Mouse (Mus musculus): ENCODE results near the gene Meis3. TPM values are rescaled to one million over a fixed set of nuclear protein-coding genes. Genes with fewer than 3 reads are reported as not detected.

Meis3 gene
- polyA plus RNA-seq, 1 experiment from 2014 or later: 15.0 TPM

- WGBS (ENCODE audit: missing documents): 29% methylated on average over 8 of the region's 8 CpGs
- no peak overlapping the region for H3K4me3 ChIP-seq (ENCODE audit: inconsistent target)
- H3K79me2 ChIP-seq (ENCODE audit: inconsistent target): no peaks in the 10 kb centered on the region
- H3K27ac ChIP-seq: no peak overlapping the region
- no peaks in the 10 kb centered on the region for H3K36me3 ChIP-seq (ENCODE audit: inconsistent target)
Measured at GRCm38 (mm10) chr7:16183663-16184062, 8.8 kb downstream of the Meis3 start.

- Histone ChIP-seq H3K27ac (no peak overlapping the region), H3K36me3 (ENCODE audit: inconsistent target) (no peaks in the 10 kb centered on the region), H3K4me3 (ENCODE audit: inconsistent target) (no peak overlapping the region), H3K79me2 (ENCODE audit: inconsistent target) (no peaks in the 10 kb centered on the region)
- WGBS (ENCODE audit: missing documents): 85% methylated on average over 8 of the region's 8 CpGs
Measured at GRCm38 (mm10) chr7:16187494-16187893, 12.6 kb downstream of the Meis3 start.

- H3K27ac ChIP-seq: no peak overlapping the region
- peaks cover 15% of the 10 kb centered on the region; the same call in 1 of the 2 replicates for H3K36me3 ChIP-seq (ENCODE audit: inconsistent target)
- WGBS (ENCODE audit: missing documents): 17% methylated on average over 5 of the region's 5 CpGs
- no peak overlapping the region for H3K4me3 ChIP-seq (ENCODE audit: inconsistent target)
- H3K79me2 ChIP-seq (ENCODE audit: inconsistent target): no peaks in the 10 kb centered on the region
Measured at GRCm38 (mm10) chr7:16192315-16192714, 17.4 kb downstream of the Meis3 start.

GRCm38 (mm10) chr7:16193702-16194101, 18.8 kb downstream of the Meis3 start:
- Histone ChIP-seq H3K79me2 (ENCODE audit: inconsistent target) (no peaks in the 10 kb centered on the region), H3K27ac (peak overlapping the region; percentile 67), H3K36me3 (ENCODE audit: inconsistent target) (peaks cover 28% of the 10 kb centered on the region), H3K4me3 (ENCODE audit: inconsistent target) (no peak overlapping the region)
- WGBS (ENCODE audit: missing documents): 9% methylated on average over 3 of the region's 3 CpGs

- Histone ChIP-seq H3K27ac (no peak overlapping the region), H3K79me2 (ENCODE audit: inconsistent target) (no peaks in the 10 kb centered on the region)
Measured at GRCm38 (mm10) chr7:16196616-16197015, 21.7 kb downstream of the Meis3 start.

GRCm38 (mm10) chr7:16197166-16197565, 22.3 kb downstream of the Meis3 start:
- Histone ChIP-seq H3K4me3 (ENCODE audit: inconsistent target) (no peak overlapping the region), H3K79me2 (ENCODE audit: inconsistent target) (no peaks in the 10 kb centered on the region), H3K27ac (no peak overlapping the region), H3K36me3 (ENCODE audit: inconsistent target) (peaks cover 62% of the 10 kb centered on the region)
- 65% methylated on average over 4 of the region's 5 CpGs for WGBS (ENCODE audit: missing documents)

More at GRCm38 (mm10) chr7:16196616-16197015, 21.7 kb downstream of the Meis3 start:
- H3K36me3 ChIP-seq (ENCODE audit: inconsistent target): peaks cover 57% of the 10 kb centered on the region
- WGBS (ENCODE audit: missing documents): 83% methylated on average over 6 of the region's 6 CpGs
- no peak overlapping the region for H3K4me3 ChIP-seq (ENCODE audit: inconsistent target)

- H3K27ac ChIP-seq: no peak overlapping the region
- WGBS (ENCODE audit: missing documents): 89% methylated on average over 11 of the region's 11 CpGs
- H3K36me3 ChIP-seq (ENCODE audit: inconsistent target): peaks cover 76% of the 10 kb centered on the region
- no peak overlapping the region for H3K4me3 ChIP-seq (ENCODE audit: inconsistent target)
- no peaks in the 10 kb centered on the region for H3K79me2 ChIP-seq (ENCODE audit: inconsistent target)
Measured at GRCm38 (mm10) chr7:16198540-16198939, 23.6 kb downstream of the Meis3 start.

GRCm38 (mm10) chr7:16201136-16201535, 26.2 kb downstream of the Meis3 start:
- H3K36me3 ChIP-seq (ENCODE audit: inconsistent target): peaks cover 79% of the 10 kb centered on the region
- H3K79me2 ChIP-seq (ENCODE audit: inconsistent target): no peaks in the 10 kb centered on the region
- H3K27ac ChIP-seq: no peak overlapping the region
- no peak overlapping the region for H3K4me3 ChIP-seq (ENCODE audit: inconsistent target)
- 47% methylated on average over 6 of the region's 6 CpGs for WGBS (ENCODE audit: missing documents)

- H3K36me3 ChIP-seq (ENCODE audit: inconsistent target): peaks cover 61% of the 10 kb centered on the region
- no peaks in the 10 kb centered on the region for H3K79me2 ChIP-seq (ENCODE audit: inconsistent target)
- no peak overlapping the region for H3K27ac ChIP-seq
- WGBS (ENCODE audit: missing documents): 90% methylated on average over 15 of the region's 15 CpGs
- H3K4me3 ChIP-seq (ENCODE audit: inconsistent target): no peak overlapping the region
Measured at GRCm38 (mm10) chr7:16202756-16203504, 28.0 kb downstream of the Meis3 start.

- WGBS (ENCODE audit: missing documents): 95% methylated on average over 13 of the region's 13 CpGs
Measured at GRCm38 (mm10) chr7:16203505-16203903, 28.6 kb downstream of the Meis3 start.

GRCm38 (mm10) chr7:16204791-16205190, 29.9 kb downstream of the Meis3 start:
- 62% methylated on average over 9 of the region's 9 CpGs for WGBS (ENCODE audit: missing documents)
- peaks cover 45% of the 10 kb centered on the region for H3K36me3 ChIP-seq (ENCODE audit: inconsistent target)

More at GRCm38 (mm10) chr7:16203505-16203903, 28.6 kb downstream of the Meis3 start:
- Histone ChIP-seq H3K27ac (no peak overlapping the region), H3K36me3 (ENCODE audit: inconsistent target) (peaks cover 56% of the 10 kb centered on the region), H3K4me3 (ENCODE audit: inconsistent target) (no peak overlapping the region), H3K79me2 (ENCODE audit: inconsistent target) (no peaks in the 10 kb centered on the region)

GRCm38 (mm10) chr7:16207076-16207475, 32.2 kb downstream of the Meis3 start:
- no peaks in the 10 kb centered on the region for H3K79me2 ChIP-seq (ENCODE audit: inconsistent target)
- H3K27ac ChIP-seq: peak overlapping the region; percentile 100
- peaks cover 43% of the 10 kb centered on the region for H3K36me3 ChIP-seq (ENCODE audit: inconsistent target)
- no peak overlapping the region for H3K4me3 ChIP-seq (ENCODE audit: inconsistent target)
- WGBS (ENCODE audit: missing documents): 68% methylated on average over 7 of the region's 7 CpGs

More at GRCm38 (mm10) chr7:16204791-16205190, 29.9 kb downstream of the Meis3 start:
- peak overlapping the region; percentile 100 for H3K27ac ChIP-seq
- no peak overlapping the region for H3K4me3 ChIP-seq (ENCODE audit: inconsistent target)
- no peaks in the 10 kb centered on the region for H3K79me2 ChIP-seq (ENCODE audit: inconsistent target)

GRCm38 (mm10) chr7:16207496-16207895, 32.6 kb downstream of the Meis3 start:
- Histone ChIP-seq H3K36me3 (ENCODE audit: inconsistent target) (peaks cover 39% of the 10 kb centered on the region), H3K4me3 (ENCODE audit: inconsistent target) (no peak overlapping the region), H3K79me2 (ENCODE audit: inconsistent target) (no peaks in the 10 kb centered on the region), H3K27ac (peak overlapping the region; percentile 100)
- WGBS (ENCODE audit: missing documents): 17% methylated on average over 10 of the region's 10 CpGs

GRCm38 (mm10) chr7:16208781-16209665, 34.1 kb downstream of the Meis3 start:
- WGBS (ENCODE audit: missing documents): 95% methylated on average over 21 of the region's 21 CpGs
- H3K36me3 ChIP-seq (ENCODE audit: inconsistent target): peaks cover 39% of the 10 kb centered on the region

More at GRCm38 (mm10) chr7:16208781-16209665, 34.1 kb downstream of the Meis3 start:
- Histone ChIP-seq H3K79me2 (ENCODE audit: inconsistent target) (no peaks in the 10 kb centered on the region), H3K27ac (peak overlapping the region; percentile 100), H3K4me3 (ENCODE audit: inconsistent target) (no peak overlapping the region)

Data from macrophage (primary cell).